10 mouse cellular contexts compared by ENCODE assay signal in the genomic region with DNA sequence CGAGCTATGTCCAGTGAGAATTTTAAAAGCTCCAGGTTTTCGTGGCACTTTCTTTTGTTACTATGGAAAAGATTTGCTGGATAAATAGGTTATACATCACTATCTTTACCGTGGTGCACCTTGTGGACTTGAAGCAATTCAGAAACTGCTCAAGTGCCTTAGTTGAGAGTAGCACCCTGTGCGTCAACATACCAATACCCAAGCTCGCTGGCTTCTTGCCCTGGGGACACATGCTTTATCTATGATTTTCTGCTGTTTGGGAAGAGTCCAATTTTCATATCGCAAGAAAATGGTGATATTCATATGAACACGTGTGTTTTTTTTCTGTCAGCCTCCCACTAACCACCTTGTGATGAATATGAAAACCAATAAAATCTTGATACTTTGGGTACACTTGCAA. TPM values are rescaled to one million over a fixed set of nuclear protein-coding genes. Genes with fewer than 3 reads are reported as not detected.
A peak's percentile ranks its signal among the peaks of the same experiment; 100 is the strongest.
DNase-seq lines count a peak whose midpoint lies in the region; ATAC-seq and TF ChIP-seq lines count a peak whose summit lies in the region.
"Had no signal": no experiment of that assay in that cellular context is flagged by ENCODE, and none has a peak within 500 bp of the region (broad histone marks: within the 10 kb centered on the region; RNA-seq: fewer than 3 reads in every experiment).

No protein-coding gene starts in this region.

- H3K9me3 ChIP-seq in E14TG2a.4 (ENCODE audit: low read length): no peaks in the 10 kb centered on the region
- no peaks in the 10 kb centered on the region for H3K9me3 ChIP-seq in hindbrain, embryonic 12.5 days (replicated peaks)
- no peaks in the 10 kb centered on the region for H3K9me3 ChIP-seq in midbrain, embryonic 10.5 days (replicated peaks)
- H3K9me3 ChIP-seq: heart, embryonic 10.5 days had no signal

- peak overlapping the region; percentile 49 for H3K4me2 ChIP-seq in hindbrain, embryonic 12.5 days (replicated peaks)

- H3K79me3 ChIP-seq in C2C12 (ENCODE audit: low read depth): no peaks in the 10 kb centered on the region

- peaks cover 12% of the 10 kb centered on the region; the same call in 1 of the 2 replicates for H3K4me1 ChIP-seq in E14TG2a.4 (replicated peaks; ENCODE audit: low read depth, low read length)
- H3K4me1 ChIP-seq in hindbrain, embryonic 12.5 days: no peaks in the 10 kb centered on the region
- peaks cover 12% of the 10 kb centered on the region for H3K4me1 ChIP-seq in midbrain, embryonic 10.5 days
- H3K4me1 ChIP-seq: heart, embryonic 10.5 days had no signal

- H3K9ac ChIP-seq in hindbrain, embryonic 12.5 days: no peak overlapping the region

- no peak overlapping the region for H3K27ac ChIP-seq in hindbrain, embryonic 12.5 days
- H3K27ac ChIP-seq in midbrain, embryonic 10.5 days (replicated peaks): no peak overlapping the region
- H3K27ac ChIP-seq: heart, embryonic 10.5 days had no signal

- no peak for ATAC-seq in hindbrain, embryonic 12.5 days (ENCODE audit: low FRiP score)
- ATAC-seq: intestine, postnatal 0 days had no signal

- H3K36me3 ChIP-seq in C2C12 (ENCODE audit: control insufficient read depth, insufficient read depth): no peaks in the 10 kb centered on the region
- no peaks in the 10 kb centered on the region for H3K36me3 ChIP-seq in E14TG2a.4 (ENCODE audit: insufficient read depth, low read length)
- H3K36me3 ChIP-seq in hindbrain, embryonic 12.5 days: no peaks in the 10 kb centered on the region
- no peaks in the 10 kb centered on the region for H3K36me3 ChIP-seq in midbrain, embryonic 10.5 days
- H3K36me3 ChIP-seq: heart, embryonic 10.5 days had no signal

- H3ac ChIP-seq in C2C12 (ENCODE audit: control insufficient read depth, insufficient read length, low read depth): no peak overlapping the region

- H3K4me3 ChIP-seq in C2C12 (ENCODE audit: insufficient read depth, poor library complexity, severe bottlenecking) (peak overlapping the region; percentile 21), E14TG2a.4 (replicated peaks; ENCODE audit: low read length) (peak overlapping the region; percentile 76; the same call in 1 of the 2 replicates)
- H3K4me3 ChIP-seq in hindbrain, embryonic 12.5 days: peak overlapping the region; percentile 38
- H3K4me3 ChIP-seq in midbrain, embryonic 10.5 days: peak overlapping the region; percentile 51

- DNase-seq in midbrain, embryonic 10.5 days (ENCODE audit: low spot score): no peak
- DNase-seq in urinary bladder, adult 18-20 months (ENCODE audit: low spot score in 2 of 2): no peak
- no peak for DNase-seq in lung, adult 18-20 months
- DNase-seq in gastrocnemius, postnatal 4 days (ENCODE audit: low spot score in 2 of 2): no peak
- DNase-seq: lung, postnatal 10 days had no signal

- 31% methylated on average over 7 of the region's 7 CpGs for WGBS in hindbrain, embryonic 12.5 days
- WGBS in midbrain, embryonic 10.5 days: 35% methylated on average over 7 of the region's 7 CpGs

- peaks cover 5% of the 10 kb centered on the region for H3K27me3 ChIP-seq in C2C12 (ENCODE audit: control insufficient read depth, insufficient read depth, insufficient read length)
- H3K27me3 ChIP-seq in E14TG2a.4 (ENCODE audit: insufficient read depth, low read length): peaks cover 23% of the 10 kb centered on the region
- peaks cover 18% of the 10 kb centered on the region for H3K27me3 ChIP-seq in hindbrain, embryonic 12.5 days
- peaks cover 24% of the 10 kb centered on the region for H3K27me3 ChIP-seq in midbrain, embryonic 10.5 days (ENCODE audit: low read depth, poor library complexity, severe bottlenecking)

- TF ChIP-seq CTCF in C2C12 (IDR thresholded peaks at IDR 0.05; ENCODE audit: control insufficient read depth, insufficient read depth, insufficient read length): no peak
- no peak for TF ChIP-seq CTCF in E14TG2a.4 (conservative IDR thresholded peaks at IDR 0.05; ENCODE audit: low read length)

- H3K79me2 ChIP-seq in C2C12 (ENCODE audit: control insufficient read depth, insufficient read depth): no peaks in the 10 kb centered on the region

TF ChIP-seq in C2C12, 6 proteins besides CTCF, POLR2A, EP300 and RAD21:
- TF ChIP-seq MYOD1 (IDR thresholded peaks at IDR 0.05; ENCODE audit: control insufficient read depth, insufficient read length, low read depth): no peak
- no peak for TF ChIP-seq USF1 (IDR thresholded peaks at IDR 0.05; ENCODE audit: low read depth)
- TF ChIP-seq CEBPB (IDR thresholded peaks at IDR 0.05; ENCODE audit: low read depth): no peak
- TF ChIP-seq FOSL1 (IDR thresholded peaks at IDR 0.05; ENCODE audit: insufficient read depth, low read length, poor library complexity, severe bottlenecking): no peak
- TF ChIP-seq MAX (IDR thresholded peaks at IDR 0.05): no peak
- no peak for TF ChIP-seq MYOG (IDR thresholded peaks at IDR 0.05; ENCODE audit: control insufficient read depth, extremely low read depth, insufficient read length)

RNA-seq across cellular contexts. Expression of a gene that starts 1.3 kb away (rescaled TPM):
- polyA plus RNA-seq in C2C12 (2012; fragmentation: generic; extraction: Trizol): 0.01 TPM
- polyA plus RNA-seq in hindbrain, embryonic 12.5 days (2016; fragmentation: Nextera tagmentation; extraction: Ambion mirVana): 15.4 and 16.1 TPM in 2 replicates
- polyA plus RNA-seq in midbrain, embryonic 10.5 days (2016; fragmentation: Nextera tagmentation; extraction: Ambion mirVana): 2.5 and 4.7 TPM in 2 replicates
- total RNA-seq in gastrocnemius, postnatal 4 days (2021): under 1 TPM; 0.86 to 0.93 TPM

Comparison
In these comparisons a context has a peak if more than half of its experiments do, and no peak if none do; other contexts are left out.
1. H3K4me3 ChIP-seq: peak in every context shown above with its lines; median percentile 76 in E14TG2a.4; 51 in midbrain, embryonic 10.5 days; 38 in hindbrain, embryonic 12.5 days; 21 in C2C12.